Mouse (Mus musculus): ENCODE measurements around the gene Cdc42ep1.

DNA sequence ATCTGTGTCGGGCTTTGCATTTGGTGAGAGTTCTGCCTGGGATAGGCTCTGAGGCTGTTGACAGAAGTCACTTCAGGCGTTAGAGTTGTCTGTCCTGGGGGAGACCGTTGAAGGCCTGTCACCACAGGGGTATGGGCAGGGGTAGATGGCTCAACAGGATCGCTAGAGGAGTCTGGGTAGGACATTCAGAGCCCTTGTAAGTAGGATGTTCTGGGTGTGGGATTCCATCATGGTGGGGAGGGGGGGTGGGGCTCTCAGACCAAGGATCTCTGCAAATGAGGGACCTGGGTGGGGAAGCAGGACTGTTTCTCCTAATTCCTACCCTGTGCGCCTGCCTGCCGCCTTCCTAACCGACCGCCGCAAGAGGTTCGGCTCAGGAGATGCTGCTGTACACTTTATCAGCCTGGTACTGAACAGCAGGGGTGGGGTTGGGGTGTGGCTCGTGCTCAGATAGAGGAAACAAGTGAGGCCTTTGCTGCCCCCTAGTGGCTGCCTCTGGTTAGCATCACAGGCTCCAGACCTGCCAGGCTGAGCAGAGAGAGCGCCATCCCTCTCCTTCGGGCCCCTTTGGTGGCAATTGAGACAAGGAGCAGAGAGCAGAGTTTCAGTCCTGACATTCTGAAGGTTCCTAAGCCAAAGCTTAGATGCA, 9.2 kb downstream of the Cdc42ep1 start:
- peak; percentile 85 for TF ChIP-seq CTCF (IDR thresholded peaks at IDR 0.05; ENCODE audit: extremely low read depth, insufficient read depth, insufficient read length, insufficient replicate concordance)
- TF ChIP-seq POLR2A (IDR thresholded peaks at IDR 0.05; ENCODE audit: low read depth, low read length) = no peak
